Mouse (Mus musculus): ENCODE measurements around the gene Cd83. TPM values are rescaled to one million over a fixed set of nuclear protein-coding genes. Genes with fewer than 3 reads are reported as not detected.

The Cd83 gene
- 16.0 and 18.9 TPM in 2 replicates for polyA plus RNA-seq (2014; fragmentation: Nextera tagmentation; extraction: Ambion mirVana)

DNA sequence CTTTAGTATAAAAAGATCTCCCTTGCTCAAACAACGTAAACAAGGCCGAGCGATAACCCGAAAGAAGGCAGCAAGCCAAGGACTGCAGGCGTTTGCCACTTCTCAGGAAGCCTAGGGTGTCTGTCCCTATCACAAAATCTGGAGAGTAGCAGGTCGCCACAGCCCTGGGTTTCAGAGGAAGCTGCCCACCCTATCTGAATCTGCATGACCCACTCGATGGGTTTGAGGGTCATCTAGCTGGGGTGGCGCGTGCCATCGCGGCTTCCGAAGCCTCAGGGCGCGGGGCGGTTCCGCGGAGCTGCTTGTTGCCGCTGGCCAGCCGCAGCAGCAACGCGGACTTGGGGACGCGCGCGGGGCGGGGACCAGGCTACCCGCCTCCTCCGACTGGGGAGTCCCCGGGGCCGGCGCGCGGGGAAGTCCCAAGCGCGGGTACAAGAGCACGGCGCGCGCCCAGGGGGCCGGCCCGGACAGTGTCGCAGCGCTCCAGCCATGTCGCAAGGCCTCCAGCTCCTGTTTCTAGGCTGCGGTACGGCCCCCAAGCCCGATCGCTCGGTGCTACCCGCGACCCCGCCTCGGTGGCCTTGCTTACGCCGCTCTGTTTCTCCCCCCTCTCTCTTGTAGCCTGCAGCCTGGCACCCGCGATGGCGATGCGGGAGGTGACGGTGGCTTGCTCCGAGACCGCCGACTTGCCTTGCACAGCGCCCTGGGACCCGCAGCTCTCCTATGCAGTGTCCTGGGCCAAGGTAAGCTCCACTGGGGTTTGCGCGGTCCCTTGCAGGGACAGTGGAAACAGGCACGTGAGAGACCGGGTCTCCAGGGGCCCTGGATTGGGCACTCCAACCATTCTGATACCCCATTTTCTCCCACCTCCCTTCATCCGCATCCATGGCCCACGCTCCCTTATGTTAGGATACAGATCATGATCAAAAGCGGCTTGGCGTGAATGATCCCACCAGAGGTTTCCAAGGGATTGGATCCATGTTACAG, at the start of gene Cd83:
Gene Cd83 (plus strand): TSS at position 51 of the 987 bp plus-strand sequence.
- H3K36me3 ChIP-seq (ENCODE audit: control insufficient read depth, insufficient read depth, low read length), result no peaks in the 10 kb centered on the region
- peak within 1 kb of the TSS; percentile 59 for H3K4me3 ChIP-seq (ENCODE audit: low read depth, low read length)
- ATAC-seq (ENCODE audit: insufficient read depth, low FRiP score, low TSS enrichment) (no peak), DNase-seq (ENCODE audit: low spot score) (peak; percentile 76)
- 5% methylated on average over 69 of the region's 73 CpGs for WGBS
- no peaks in the 10 kb centered on the region for H3K9me3 ChIP-seq (ENCODE audit: control insufficient read depth, low read length)
- H3K4me1 ChIP-seq (ENCODE audit: control insufficient read depth, insufficient read depth, low read length), result peaks cover 10% of the 10 kb centered on the region
- peak within 1 kb of the TSS; percentile 97 for H3K4me2 ChIP-seq (ENCODE audit: low read depth)
- no peak within 1 kb of the TSS for H3K27ac ChIP-seq (ENCODE audit: low read depth, low read length)
- H3K27me3 ChIP-seq (ENCODE audit: control insufficient read depth, insufficient read depth, low read length), result peaks cover 6% of the 10 kb centered on the region; the same call in 1 of the 2 replicates
- peak within 1 kb of the TSS; percentile 73 for H3K9ac ChIP-seq (ENCODE audit: low read length)

DNA sequence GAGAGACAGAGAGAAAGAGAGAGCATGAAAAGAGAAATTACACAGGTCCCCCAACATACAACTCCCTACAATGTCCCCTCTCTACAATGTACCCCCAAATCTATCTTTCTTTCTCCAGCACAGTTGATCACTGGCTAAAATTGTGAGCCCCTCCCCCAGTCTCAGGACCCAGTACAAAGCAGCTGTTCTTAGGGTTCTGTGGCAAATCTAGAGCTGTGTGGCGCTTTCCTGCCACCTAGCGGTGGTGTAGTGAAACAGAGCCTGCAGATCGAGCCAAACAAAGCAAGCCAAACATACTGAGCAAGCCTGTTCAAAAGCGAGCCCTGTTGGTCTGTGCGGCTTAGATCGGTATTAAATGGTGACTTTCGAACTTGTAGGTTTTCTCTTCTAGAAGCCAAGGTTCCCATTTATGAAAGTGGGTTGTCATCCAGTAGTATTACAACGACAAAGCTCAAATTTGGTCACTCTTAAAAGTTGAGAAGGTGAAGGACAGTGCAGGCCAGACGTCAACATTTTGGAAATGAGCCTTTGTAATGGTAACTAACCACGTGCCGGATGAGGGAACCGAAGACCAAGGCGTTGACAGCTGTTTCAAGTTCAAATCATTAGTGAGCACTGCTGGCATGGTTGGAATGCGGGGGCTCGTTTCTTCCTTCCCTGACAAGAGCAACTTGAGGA, 44.8 kb upstream of the Cd83 start:
- 36% methylated on average over 15 of the region's 15 CpGs for WGBS
- Histone ChIP-seq H3K27ac (ENCODE audit: low read depth, low read length) (no peak overlapping the region), H3K27me3 (ENCODE audit: control insufficient read depth, insufficient read depth, low read length) (no peaks in the 10 kb centered on the region), H3K9ac (ENCODE audit: low read length) (no peak overlapping the region), H3K36me3 (ENCODE audit: control insufficient read depth, insufficient read depth, low read length) (no peaks in the 10 kb centered on the region), H3K4me1 (ENCODE audit: control insufficient read depth, insufficient read depth, low read length) (no peaks in the 10 kb centered on the region), H3K4me2 (ENCODE audit: low read depth) (no peak overlapping the region), H3K4me3 (ENCODE audit: low read depth, low read length) (no peak overlapping the region), H3K9me3 (ENCODE audit: control insufficient read depth, low read length) (0 out of 2 replicates have a peak, but pooled peaks cover 3% of the 10 kb centered on the region)
- DNase-seq (ENCODE audit: low spot score), result peak; percentile 89
- ATAC-seq (ENCODE audit: insufficient read depth, low FRiP score, low TSS enrichment), result peak; percentile 71

DNA sequence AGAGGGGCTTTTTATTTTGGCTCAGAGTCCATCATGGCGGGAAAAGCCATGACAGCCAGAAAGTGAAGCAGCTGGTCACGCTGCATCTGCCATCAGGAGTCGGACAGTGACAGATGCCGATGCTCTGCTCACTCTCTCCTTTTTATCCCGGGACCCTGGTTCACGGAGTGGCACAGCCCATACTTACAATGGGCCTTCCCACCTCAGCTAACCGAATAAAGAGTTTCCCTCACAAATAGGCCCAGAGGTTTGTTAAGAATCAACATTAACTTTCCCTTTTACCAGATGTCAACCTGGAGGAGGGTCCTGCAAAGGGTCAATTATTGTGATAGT, 44.3 kb upstream of the Cd83 start:
- Histone ChIP-seq H3K4me1 (ENCODE audit: control insufficient read depth, insufficient read depth, low read length) (no peaks in the 10 kb centered on the region), H3K4me3 (ENCODE audit: low read depth, low read length) (no peak overlapping the region), H3K27me3 (ENCODE audit: control insufficient read depth, insufficient read depth, low read length) (no peaks in the 10 kb centered on the region), H3K36me3 (ENCODE audit: control insufficient read depth, insufficient read depth, low read length) (no peaks in the 10 kb centered on the region), H3K9ac (ENCODE audit: low read length) (no peak overlapping the region), H3K4me2 (ENCODE audit: low read depth) (no peak overlapping the region), H3K27ac (ENCODE audit: low read depth, low read length) (no peak overlapping the region), H3K9me3 (ENCODE audit: control insufficient read depth, low read length) (0 out of 2 replicates have a peak, but pooled peaks cover 3% of the 10 kb centered on the region)
- ATAC-seq (ENCODE audit: insufficient read depth, low FRiP score, low TSS enrichment), result no peak
- WGBS, result 56% methylated on average over 7 of the region's 7 CpGs
- no peak for DNase-seq (ENCODE audit: low spot score)

DNA sequence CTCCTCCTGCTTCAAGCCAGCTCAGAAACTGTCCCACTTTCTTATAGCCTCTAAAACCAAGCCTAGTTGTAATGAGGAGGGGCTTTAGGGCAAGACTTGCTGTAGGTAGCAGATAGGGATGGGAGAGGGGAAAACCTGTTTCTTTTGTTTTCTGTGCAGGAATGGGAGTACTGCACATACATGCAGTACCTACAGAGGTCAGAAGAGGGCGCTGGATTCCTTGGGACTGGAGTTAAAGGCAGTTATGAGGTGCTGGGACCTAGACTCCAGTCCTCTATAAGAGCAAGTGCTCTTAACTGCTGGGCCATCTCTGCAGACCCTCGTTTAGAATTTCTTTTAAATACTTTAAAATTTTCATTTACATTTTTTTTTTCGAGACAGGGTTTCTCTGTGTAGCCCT, 41.9 kb upstream of the Cd83 start:
- Histone ChIP-seq H3K27ac (ENCODE audit: low read depth, low read length) (no peak overlapping the region), H3K4me1 (ENCODE audit: control insufficient read depth, insufficient read depth, low read length) (no peaks in the 10 kb centered on the region), H3K27me3 (ENCODE audit: control insufficient read depth, insufficient read depth, low read length) (no peaks in the 10 kb centered on the region), H3K9me3 (ENCODE audit: control insufficient read depth, low read length) (0 out of 2 replicates have a peak, but pooled peaks cover 3% of the 10 kb centered on the region), H3K9ac (ENCODE audit: low read length) (no peak overlapping the region), H3K36me3 (ENCODE audit: control insufficient read depth, insufficient read depth, low read length) (no peaks in the 10 kb centered on the region), H3K4me3 (ENCODE audit: low read depth, low read length) (no peak overlapping the region), H3K4me2 (ENCODE audit: low read depth) (no peak overlapping the region)
- ATAC-seq (ENCODE audit: insufficient read depth, low FRiP score, low TSS enrichment), result no peak
- WGBS, result 61% methylated on average over 3 of the region's 3 CpGs
- DNase-seq (ENCODE audit: low spot score), result no peak

DNA sequence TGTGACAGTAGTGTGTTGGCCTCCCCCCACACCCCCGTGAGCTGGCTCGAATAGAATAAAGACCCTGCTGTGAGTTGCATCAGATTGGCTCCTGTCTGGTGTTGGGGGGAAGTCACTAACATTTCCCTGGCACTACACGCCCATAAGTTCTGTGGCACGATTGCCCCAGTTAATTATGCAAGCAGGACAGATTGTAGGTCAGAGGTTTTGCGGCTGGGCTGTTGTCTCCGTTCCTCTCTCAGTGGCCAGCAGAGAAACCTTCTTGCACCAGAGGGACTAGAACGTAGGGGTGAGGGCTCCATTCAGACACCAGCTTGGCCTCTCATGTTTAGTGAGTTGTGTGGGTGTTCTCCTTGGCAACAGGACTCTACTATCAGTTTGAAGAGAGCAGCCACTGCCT, 40.3 kb upstream of the Cd83 start:
- 84% methylated on average over 7 of the region's 7 CpGs for WGBS
- Histone ChIP-seq H3K27ac (ENCODE audit: low read depth, low read length) (no peak overlapping the region), H3K4me1 (ENCODE audit: control insufficient read depth, insufficient read depth, low read length) (no peaks in the 10 kb centered on the region), H3K4me3 (ENCODE audit: low read depth, low read length) (no peak overlapping the region), H3K4me2 (ENCODE audit: low read depth) (no peak overlapping the region), H3K27me3 (ENCODE audit: control insufficient read depth, insufficient read depth, low read length) (no peaks in the 10 kb centered on the region), H3K36me3 (ENCODE audit: control insufficient read depth, insufficient read depth, low read length) (no peaks in the 10 kb centered on the region), H3K9ac (ENCODE audit: low read length) (no peak overlapping the region), H3K9me3 (ENCODE audit: control insufficient read depth, low read length) (0 out of 2 replicates have a peak, but pooled peaks cover 3% of the 10 kb centered on the region)
- DNase-seq (ENCODE audit: low spot score) (no peak), ATAC-seq (ENCODE audit: insufficient read depth, low FRiP score, low TSS enrichment) (no peak)

DNA sequence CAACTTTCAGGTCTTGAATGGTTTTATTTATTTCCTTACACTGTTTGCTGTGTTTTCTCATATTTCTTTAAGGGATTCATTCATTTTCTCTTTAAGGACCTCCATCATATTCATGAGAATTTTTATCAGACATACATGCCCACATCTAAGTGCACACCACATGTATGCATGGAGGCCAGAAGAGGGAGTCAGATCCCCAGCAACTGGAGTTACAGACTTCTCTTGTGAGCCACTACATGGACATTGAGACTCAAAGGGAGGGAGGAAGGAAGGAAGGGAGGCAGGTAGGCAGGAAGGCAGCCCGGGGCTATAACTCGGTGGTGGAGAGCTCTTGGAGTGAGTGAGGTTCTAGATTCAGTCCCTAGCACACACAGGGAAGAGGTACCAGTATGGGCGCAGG, 34.3 kb upstream of the Cd83 start:
- ATAC-seq (ENCODE audit: insufficient read depth, low FRiP score, low TSS enrichment), result no peak
- no peak overlapping the region for H3K9ac ChIP-seq (ENCODE audit: low read length)
- no peaks in the 10 kb centered on the region for H3K36me3 ChIP-seq (ENCODE audit: control insufficient read depth, insufficient read depth, low read length)
- 79% methylated on average over 3 of the region's 3 CpGs for WGBS
- H3K27me3 ChIP-seq (ENCODE audit: control insufficient read depth, insufficient read depth, low read length), result no peaks in the 10 kb centered on the region
- H3K27ac ChIP-seq (ENCODE audit: low read depth, low read length), result no peak overlapping the region
- no peaks in the 10 kb centered on the region for H3K4me1 ChIP-seq (ENCODE audit: control insufficient read depth, insufficient read depth, low read length)
- no peaks in the 10 kb centered on the region for H3K9me3 ChIP-seq (ENCODE audit: control insufficient read depth, low read length)
- no peak overlapping the region for H3K4me3 ChIP-seq (ENCODE audit: low read depth, low read length)
- no peak overlapping the region for H3K4me2 ChIP-seq (ENCODE audit: low read depth)
- DNase-seq (ENCODE audit: low spot score), result no peak

DNA sequence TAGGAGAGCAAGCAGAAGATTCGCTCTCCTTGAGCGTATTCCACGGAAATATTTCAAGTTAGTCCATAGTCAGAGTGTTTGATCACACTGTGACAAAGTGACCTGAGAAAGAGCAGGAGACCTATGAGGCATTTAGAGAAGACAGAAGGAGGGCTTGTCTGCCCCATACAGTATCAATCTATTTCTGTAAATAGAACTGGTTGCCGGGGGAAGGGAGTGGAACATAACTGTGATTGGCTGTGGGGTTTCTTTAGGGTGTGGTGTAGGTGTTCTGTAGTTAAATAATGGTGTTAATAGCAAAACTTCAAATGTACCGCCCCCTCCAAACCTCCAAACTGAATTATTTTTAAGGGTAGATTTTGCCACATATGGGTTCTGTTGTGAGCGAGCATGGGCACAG, 33.6 kb upstream of the Cd83 start:
- WGBS, result 94% methylated on average over 6 of the region's 6 CpGs
- H3K9ac ChIP-seq (ENCODE audit: low read length), result no peak overlapping the region
- no peaks in the 10 kb centered on the region for H3K36me3 ChIP-seq (ENCODE audit: control insufficient read depth, insufficient read depth, low read length)
- no peak overlapping the region for H3K4me2 ChIP-seq (ENCODE audit: low read depth)
- H3K27me3 ChIP-seq (ENCODE audit: control insufficient read depth, insufficient read depth, low read length), result no peaks in the 10 kb centered on the region
- H3K4me1 ChIP-seq (ENCODE audit: control insufficient read depth, insufficient read depth, low read length), result no peaks in the 10 kb centered on the region
- no peak for DNase-seq (ENCODE audit: low spot score)
- no peaks in the 10 kb centered on the region for H3K9me3 ChIP-seq (ENCODE audit: control insufficient read depth, low read length)
- ATAC-seq (ENCODE audit: insufficient read depth, low FRiP score, low TSS enrichment), result no peak
- H3K27ac ChIP-seq (ENCODE audit: low read depth, low read length), result no peak overlapping the region
- H3K4me3 ChIP-seq (ENCODE audit: low read depth, low read length), result no peak overlapping the region

DNA sequence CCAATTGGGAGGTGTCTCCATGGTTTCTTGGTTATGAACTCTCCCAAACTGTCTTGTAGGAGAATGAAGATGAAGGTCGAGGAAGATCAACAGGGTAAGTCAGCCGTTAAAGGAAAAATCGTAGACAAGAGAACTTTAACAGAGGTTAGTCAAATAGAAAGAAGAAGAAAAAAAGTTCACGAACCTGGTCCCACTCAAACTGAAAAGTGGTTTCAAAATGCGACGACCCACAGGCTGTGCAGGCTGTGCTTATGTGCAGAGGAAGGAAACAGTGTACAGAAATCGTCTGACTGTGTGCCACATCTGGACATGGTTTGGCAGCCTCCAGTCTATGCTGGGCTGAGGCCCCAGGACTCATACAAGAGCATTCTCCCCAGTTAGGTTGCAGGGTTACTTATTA, 32.2 kb upstream of the Cd83 start:
- Histone ChIP-seq H3K4me2 (ENCODE audit: low read depth) (no peak overlapping the region), H3K27me3 (ENCODE audit: control insufficient read depth, insufficient read depth, low read length) (no peaks in the 10 kb centered on the region), H3K4me3 (ENCODE audit: low read depth, low read length) (no peak overlapping the region), H3K4me1 (ENCODE audit: control insufficient read depth, insufficient read depth, low read length) (no peaks in the 10 kb centered on the region), H3K9me3 (ENCODE audit: control insufficient read depth, low read length) (no peaks in the 10 kb centered on the region), H3K27ac (ENCODE audit: low read depth, low read length) (no peak overlapping the region), H3K9ac (ENCODE audit: low read length) (no peak overlapping the region), H3K36me3 (ENCODE audit: control insufficient read depth, insufficient read depth, low read length) (no peaks in the 10 kb centered on the region)
- ATAC-seq (ENCODE audit: insufficient read depth, low FRiP score, low TSS enrichment) (no peak), DNase-seq (ENCODE audit: low spot score) (no peak)
- 88% methylated on average over 7 of the region's 7 CpGs for WGBS
